Mouse (Mus musculus) cerebellum, adult 9-10 months (tissue): Measurements from ENCODE around the gene Olfr1115.
"Not testable (repeated sequence)": the region's sequence is repeated elsewhere in the genome, so short reads cannot be mapped to it uniquely, and the experiment has no call there.

ENCODE experiments used
- DNase-seq: peaks from one replicate; pipeline ENCODE4 v3.0.0; 2022

The Olfr1115 gene

DNA sequence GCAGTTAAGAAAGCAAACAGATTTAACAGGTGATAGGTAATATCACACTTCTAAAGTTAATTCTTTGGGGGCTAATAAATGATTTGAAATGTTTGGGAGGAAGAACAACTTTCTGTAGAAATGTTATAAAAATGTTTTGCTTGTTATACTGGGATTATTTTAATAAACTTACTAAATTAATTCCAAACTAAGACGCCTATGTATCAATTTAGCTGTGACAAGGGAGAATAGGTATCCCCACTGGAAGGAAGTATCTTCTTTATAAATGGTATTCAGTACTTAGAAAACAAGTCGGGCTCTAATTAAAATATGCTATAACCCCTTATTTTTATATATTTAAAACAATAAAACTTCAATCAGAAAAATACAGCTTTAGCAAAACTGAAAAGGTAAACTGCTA, at the start of gene Olfr1115:
Gene Olfr1115 (plus strand): TSS at position 301 of the 400 bp plus-strand sequence.
- no peak for DNase-seq

DNA sequence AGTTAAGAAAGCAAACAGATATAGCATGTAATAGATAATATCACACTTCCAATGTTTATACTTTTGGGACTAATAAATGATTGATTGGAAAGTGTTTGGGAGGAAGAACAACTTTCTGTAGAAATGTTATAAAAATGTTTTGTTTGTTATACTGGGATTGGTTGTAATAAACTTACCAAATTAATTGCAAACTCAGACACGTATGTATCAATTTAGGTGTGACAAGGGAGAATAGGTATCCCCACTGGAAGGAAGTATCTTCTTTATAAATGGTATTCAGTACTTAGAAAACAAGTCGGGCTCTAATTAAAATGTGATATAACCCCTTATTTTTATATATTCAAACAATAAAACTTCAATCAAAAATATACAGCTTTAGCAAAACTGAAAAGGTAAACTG, 39.1 kb upstream of the Olfr1115 start, which contains the start of gene Olfr1113:
Gene Olfr1113 (plus strand): TSS at position 301 of the 400 bp plus-strand sequence.
- no peak for DNase-seq

DNA sequence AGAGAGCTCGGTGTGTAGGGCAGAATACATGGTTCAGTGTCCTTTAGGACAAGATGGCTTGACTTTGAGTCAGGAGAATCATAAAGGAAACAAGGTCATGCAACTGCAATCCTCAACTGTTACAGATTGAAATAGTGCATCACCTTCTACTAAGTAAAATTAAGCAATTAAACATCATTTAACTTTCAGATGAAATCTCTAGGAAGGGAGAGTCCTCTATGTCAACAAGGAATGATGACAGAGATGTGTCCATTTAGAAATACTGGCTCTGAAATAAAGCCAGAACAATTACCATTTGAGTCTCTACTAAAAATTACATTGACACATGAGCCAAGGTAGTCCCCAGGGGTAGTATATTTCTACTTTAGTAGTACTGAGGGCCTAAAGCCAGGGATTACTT, 19.4 kb downstream of the Olfr1115 start, which contains the start of gene Olfr1116:
Gene Olfr1116 (plus strand): TSS at position 301 of the 400 bp plus-strand sequence.
- no peak for DNase-seq

DNA sequence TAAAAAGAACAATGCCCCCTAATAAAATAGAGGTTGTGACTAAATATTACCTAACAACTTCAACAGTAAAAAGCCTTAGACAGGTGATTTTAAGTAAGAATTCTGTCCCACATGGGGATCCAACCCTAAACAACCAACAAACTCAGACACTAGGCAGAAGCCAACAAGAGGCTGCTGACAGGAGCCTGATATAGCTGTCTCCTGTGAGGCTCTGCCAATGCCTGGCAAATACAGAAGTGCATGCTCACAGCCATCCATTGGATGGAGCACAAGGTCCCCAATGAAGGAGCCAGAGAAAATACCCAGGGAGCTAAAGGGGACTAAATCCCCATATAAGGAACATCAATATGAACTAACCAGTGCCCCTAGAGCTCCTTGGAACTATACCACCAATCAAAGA, 46.2 kb downstream of the Olfr1115 start:
- not testable (repeated sequence) for DNase-seq
